Mouse (Mus musculus) adipocyte (in vitro differentiated cells): ENCODE measurements at regions not wholly inside any gene's neighbourhood (a gene's known extent, or its start where the extent isn't known, plus 50 kb on each side); places are given as distances from the start of the nearest gene placed in this dataset.

Experiments
- DNase-seq: peaks from one replicate; pipeline ENCODE4 v3.0.0-alpha.2; 2016; ENCODE audit warnings: low spot score

DNA sequence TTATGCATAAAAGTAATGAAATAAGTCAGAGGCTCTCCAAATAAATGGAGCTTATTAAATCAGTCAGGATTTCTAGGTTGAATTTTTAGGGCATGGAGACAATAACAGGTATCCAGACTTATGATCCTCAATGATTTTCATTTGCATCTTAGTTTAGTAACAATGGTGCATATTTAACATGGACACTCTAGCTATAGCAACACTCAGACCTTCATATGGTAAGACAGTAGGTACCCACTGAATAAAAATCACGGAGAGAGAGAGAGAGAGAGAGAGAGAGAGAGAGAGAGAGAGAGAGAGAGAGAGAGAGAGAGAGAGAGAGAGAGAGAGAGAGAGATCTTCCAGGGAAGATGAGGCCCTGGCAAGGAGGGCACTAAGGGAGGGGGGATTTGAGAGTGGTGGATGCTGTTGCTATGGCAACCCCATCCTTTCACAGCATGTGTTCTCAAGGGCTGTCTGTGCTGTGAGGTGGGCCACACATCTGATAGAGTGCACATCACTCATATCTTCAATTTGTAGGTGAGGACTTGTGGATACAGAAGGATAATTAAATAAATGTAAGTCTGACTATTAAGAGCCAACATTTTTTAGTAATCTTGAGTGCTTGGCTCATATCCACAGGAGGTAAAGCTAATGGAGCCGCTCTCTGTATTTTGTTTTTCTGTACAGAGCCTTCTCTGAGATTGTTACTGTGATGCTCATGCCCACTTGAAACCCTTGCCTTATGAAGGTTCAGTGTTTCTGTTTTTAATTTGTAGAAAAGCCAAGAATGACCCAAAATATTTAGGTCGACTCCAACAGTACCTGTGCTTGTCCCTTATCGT is 227.7 kb downstream of the Otor start:
- no peak for DNase-seq

DNA sequence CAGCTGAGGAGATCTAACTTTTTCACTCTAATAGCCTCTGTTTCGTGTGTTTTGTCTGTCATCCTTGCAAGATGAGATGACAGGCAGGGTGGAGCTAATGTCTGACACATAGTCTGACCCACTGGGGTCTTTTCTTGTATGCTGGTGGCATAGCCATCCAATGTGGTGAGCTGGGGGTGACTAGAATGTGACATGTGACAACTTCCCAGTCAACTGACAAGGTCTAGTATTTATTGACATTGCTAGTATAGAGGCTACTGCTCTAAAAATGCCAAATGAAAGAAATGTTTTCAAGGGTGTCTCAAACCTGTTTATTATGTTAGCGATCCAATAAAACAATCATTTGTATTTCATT is 228.3 kb downstream of the Otor start:
- no peak for DNase-seq

DNA sequence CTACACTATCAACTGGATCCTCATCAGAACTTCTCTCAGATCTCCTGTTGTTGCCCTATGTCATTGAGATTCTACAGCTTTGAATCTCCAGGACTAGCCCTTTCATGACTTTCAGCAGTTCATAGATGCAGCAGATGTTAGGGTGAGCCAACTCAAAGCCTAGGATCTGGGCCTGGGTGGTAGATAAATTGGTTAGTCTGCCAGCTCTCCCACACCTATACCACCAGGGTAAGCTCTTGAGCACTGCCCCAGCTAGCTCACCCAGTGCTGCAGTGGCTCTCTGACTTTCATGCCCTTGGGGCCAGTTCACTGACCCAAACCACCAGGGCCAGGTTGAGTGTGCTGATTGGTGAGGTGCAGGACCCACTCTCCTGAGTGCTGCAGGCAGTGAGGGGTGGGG is 220.5 kb upstream of the Pcsk2 start:
- no peak for DNase-seq

DNA sequence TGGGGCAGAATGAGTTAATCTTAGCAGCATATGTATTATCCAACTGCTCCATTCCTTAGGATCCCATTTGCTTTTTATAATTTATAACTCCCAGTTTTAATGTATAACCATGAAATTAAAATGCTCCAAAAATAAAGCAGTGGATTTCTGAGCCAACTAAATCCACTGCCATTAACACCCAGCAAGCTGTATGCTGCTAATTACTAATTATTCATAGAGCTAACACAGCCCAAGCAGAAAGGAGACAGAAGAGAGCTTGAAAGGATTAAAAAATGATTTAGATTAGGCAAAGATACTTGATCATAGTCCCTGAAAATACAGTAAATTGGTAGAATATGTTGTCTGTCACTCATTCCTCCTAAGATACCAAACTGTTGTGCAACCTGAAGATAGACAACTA is 213.9 kb upstream of the Pcsk2 start:
- DNase-seq = no peak

DNA sequence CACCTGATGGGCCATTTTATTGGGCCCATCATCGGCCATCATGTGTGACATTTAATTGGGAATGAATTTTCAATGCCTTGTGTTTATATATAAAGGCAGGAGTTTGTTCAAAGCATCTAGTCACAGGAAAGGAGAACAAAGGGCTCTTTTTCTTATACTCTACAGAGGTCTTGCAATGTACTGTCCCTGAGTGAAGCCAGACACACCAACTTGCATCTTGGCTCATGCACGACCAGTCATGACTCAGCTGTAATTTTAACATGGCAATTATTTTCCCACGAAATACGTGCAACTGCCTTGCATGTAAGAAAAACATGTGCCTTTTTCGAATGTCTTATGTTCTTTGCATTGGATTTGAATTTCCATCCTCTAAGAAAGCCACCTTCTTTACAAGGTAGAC is 205.6 kb upstream of the Pcsk2 start:
- DNase-seq = peak; percentile 6

DNA sequence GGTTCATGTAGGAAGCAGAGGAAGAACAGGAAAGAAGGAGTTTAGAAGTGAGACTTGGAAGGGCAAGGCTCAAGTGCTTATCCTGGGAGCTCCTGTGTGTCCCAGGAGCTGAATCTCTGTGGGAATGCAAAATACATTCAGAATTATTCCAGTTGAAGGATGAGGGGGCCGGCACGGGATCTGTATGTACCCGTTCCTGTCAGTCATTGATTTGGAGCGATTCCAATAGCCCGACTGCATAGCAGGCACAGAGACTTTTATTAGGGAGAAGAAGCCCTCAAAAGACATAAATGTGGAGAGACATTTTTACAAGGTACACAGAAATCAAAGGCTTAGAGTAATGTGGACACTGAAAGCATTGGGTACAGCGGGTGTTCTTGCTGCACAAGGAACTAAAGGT is 181.8 kb upstream of the Pcsk2 start:
- DNase-seq = no peak

DNA sequence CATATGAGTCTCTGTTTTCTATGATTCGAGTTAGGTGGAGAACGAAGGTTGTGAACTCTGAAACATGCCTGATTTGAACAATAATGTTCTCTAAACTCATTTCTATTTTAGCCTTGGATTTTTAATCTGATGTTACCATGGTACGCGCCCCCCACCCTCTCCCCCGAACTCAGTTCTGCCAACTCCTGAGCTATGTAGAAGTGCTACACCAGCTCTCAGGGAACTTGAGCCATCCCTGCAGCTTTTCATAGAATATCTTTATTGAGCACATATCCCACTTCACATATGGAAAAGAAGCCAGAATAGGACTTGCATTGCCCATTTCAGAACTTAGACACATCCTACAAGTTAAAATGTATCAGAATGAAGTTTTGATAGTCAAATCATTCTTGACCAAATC is 180.0 kb upstream of the Pcsk2 start:
- no peak for DNase-seq
